Mouse (Mus musculus): ENCODE results near the gene Hivep3. TPM values are rescaled to one million over a fixed set of nuclear protein-coding genes. Genes with fewer than 3 reads are reported as not detected.
A peak's percentile ranks its signal among the peaks of the same experiment; 100 is the strongest.

The Hivep3 gene
- polyA plus RNA-seq, 1 experiment = 5.8 TPM

GRCm38 (mm10) chr4:119836181-119836580, 102.6 kb downstream of the Hivep3 start:
- H3K4me3 ChIP-seq (ENCODE audit: insufficient read depth, low read depth, low read length) = no peak overlapping the region
- no peak for DNase-seq
- no peaks in the 10 kb centered on the region for H3K36me3 ChIP-seq (ENCODE audit: control insufficient read depth, insufficient read depth, low read length)
- H3K27me3 ChIP-seq (replicated peaks; ENCODE audit: control insufficient read depth, insufficient read depth, low read length) = no peaks in the 10 kb centered on the region
- H3K4me1 ChIP-seq (ENCODE audit: control insufficient read depth, insufficient read depth, low read length) = no peaks in the 10 kb centered on the region
- H3K27ac ChIP-seq (ENCODE audit: insufficient read depth, low read depth, low read length) = no peak overlapping the region
- no peak for TF ChIP-seq POLR2A (IDR thresholded peaks at IDR 0.05; ENCODE audit: low read depth, low read length)
- 64% methylated on average over 3 of the region's 3 CpGs for WGBS

- H3K36me3 ChIP-seq (ENCODE audit: control insufficient read depth, insufficient read depth, low read length) = no peaks in the 10 kb centered on the region
- TF ChIP-seq CTCF (conservative IDR thresholded peaks at IDR 0.05; ENCODE audit: insufficient read depth, insufficient read length, low read depth, low read length) (no peak), POLR2A (IDR thresholded peaks at IDR 0.05; ENCODE audit: low read depth, low read length) (no peak)
- H3K27ac ChIP-seq (ENCODE audit: insufficient read depth, low read depth, low read length) = no peak overlapping the region
- whole genome bisulfite sequencing = 100% methylated on average over 1 of the region's 1 CpGs
- H3K4me3 ChIP-seq (ENCODE audit: insufficient read depth, low read depth, low read length) = no peak overlapping the region
- H3K4me1 ChIP-seq (ENCODE audit: control insufficient read depth, insufficient read depth, low read length) = no peaks in the 10 kb centered on the region
- H3K27me3 ChIP-seq (replicated peaks; ENCODE audit: control insufficient read depth, insufficient read depth, low read length) = no peaks in the 10 kb centered on the region
- no peak for DNase-seq
These were observed 104.0 kb downstream of the Hivep3 start for GRCm38 (mm10) chr4:119837505-119838065.

- no peak for DNase-seq
- H3K4me1 ChIP-seq (ENCODE audit: control insufficient read depth, insufficient read depth, low read length) = no peaks in the 10 kb centered on the region
- no peak overlapping the region for H3K4me3 ChIP-seq (ENCODE audit: insufficient read depth, low read depth, low read length)
- no peak overlapping the region for H3K27ac ChIP-seq (ENCODE audit: insufficient read depth, low read depth, low read length)
- H3K27me3 ChIP-seq (replicated peaks; ENCODE audit: control insufficient read depth, insufficient read depth, low read length) = no peaks in the 10 kb centered on the region
- no peak for TF ChIP-seq CTCF (conservative IDR thresholded peaks at IDR 0.05; ENCODE audit: insufficient read depth, insufficient read length, low read depth, low read length)
- no peaks in the 10 kb centered on the region for H3K36me3 ChIP-seq (ENCODE audit: control insufficient read depth, insufficient read depth, low read length)
- WGBS = 74% methylated on average over 2 of the region's 2 CpGs
These were observed 104.7 kb downstream of the Hivep3 start for GRCm38 (mm10) chr4:119838308-119838707.

- no peaks in the 10 kb centered on the region for H3K4me1 ChIP-seq (ENCODE audit: control insufficient read depth, insufficient read depth, low read length)
- DNase-seq = no peak
- WGBS = 57% methylated on average over 3 of the region's 3 CpGs
- H3K4me3 ChIP-seq (ENCODE audit: insufficient read depth, low read depth, low read length) = no peak overlapping the region
- H3K27ac ChIP-seq (ENCODE audit: insufficient read depth, low read depth, low read length) = no peak overlapping the region
- H3K36me3 ChIP-seq (ENCODE audit: control insufficient read depth, insufficient read depth, low read length) = no peaks in the 10 kb centered on the region
- H3K27me3 ChIP-seq (replicated peaks; ENCODE audit: control insufficient read depth, insufficient read depth, low read length) = no peaks in the 10 kb centered on the region
- TF ChIP-seq CTCF (conservative IDR thresholded peaks at IDR 0.05; ENCODE audit: insufficient read depth, insufficient read length, low read depth, low read length) (no peak), POLR2A (IDR thresholded peaks at IDR 0.05; ENCODE audit: low read depth, low read length) (no peak)
These were observed 109.7 kb downstream of the Hivep3 start for GRCm38 (mm10) chr4:119843294-119843693.

- no peak for DNase-seq
- Histone ChIP-seq H3K27ac (ENCODE audit: insufficient read depth, low read depth, low read length) (no peak overlapping the region), H3K4me3 (ENCODE audit: insufficient read depth, low read depth, low read length) (no peak overlapping the region), H3K36me3 (ENCODE audit: control insufficient read depth, insufficient read depth, low read length) (no peaks in the 10 kb centered on the region), H3K27me3 (replicated peaks; ENCODE audit: control insufficient read depth, insufficient read depth, low read length) (no peaks in the 10 kb centered on the region), H3K4me1 (ENCODE audit: control insufficient read depth, insufficient read depth, low read length) (no peaks in the 10 kb centered on the region)
- TF ChIP-seq POLR2A (IDR thresholded peaks at IDR 0.05; ENCODE audit: low read depth, low read length) (no peak), CTCF (conservative IDR thresholded peaks at IDR 0.05; ENCODE audit: insufficient read depth, insufficient read length, low read depth, low read length) (no peak)
- WGBS = 77% methylated on average over 3 of the region's 3 CpGs
These were observed 110.7 kb downstream of the Hivep3 start for GRCm38 (mm10) chr4:119844267-119844666.

- DNase-seq = no peak
- no peak overlapping the region for H3K4me3 ChIP-seq (ENCODE audit: insufficient read depth, low read depth, low read length)
- no peaks in the 10 kb centered on the region for H3K36me3 ChIP-seq (ENCODE audit: control insufficient read depth, insufficient read depth, low read length)
- TF ChIP-seq POLR2A (IDR thresholded peaks at IDR 0.05; ENCODE audit: low read depth, low read length) (no peak), CTCF (conservative IDR thresholded peaks at IDR 0.05; ENCODE audit: insufficient read depth, insufficient read length, low read depth, low read length) (no peak)
- no peak overlapping the region for H3K27ac ChIP-seq (ENCODE audit: insufficient read depth, low read depth, low read length)
- H3K4me1 ChIP-seq (ENCODE audit: control insufficient read depth, insufficient read depth, low read length) = no peaks in the 10 kb centered on the region
- H3K27me3 ChIP-seq (replicated peaks; ENCODE audit: control insufficient read depth, insufficient read depth, low read length) = no peaks in the 10 kb centered on the region
- WGBS = 69% methylated on average over 3 of the region's 3 CpGs
These were observed 112.1 kb downstream of the Hivep3 start for GRCm38 (mm10) chr4:119845596-119846161.

GRCm38 (mm10) chr4:119852483-119852882, 118.9 kb downstream of the Hivep3 start:
- Histone ChIP-seq H3K36me3 (ENCODE audit: control insufficient read depth, insufficient read depth, low read length) (no peaks in the 10 kb centered on the region), H3K4me3 (ENCODE audit: insufficient read depth, low read depth, low read length) (no peak overlapping the region), H3K27ac (ENCODE audit: insufficient read depth, low read depth, low read length) (no peak overlapping the region), H3K4me1 (ENCODE audit: control insufficient read depth, insufficient read depth, low read length) (no peaks in the 10 kb centered on the region), H3K27me3 (replicated peaks; ENCODE audit: control insufficient read depth, insufficient read depth, low read length) (no peaks in the 10 kb centered on the region)
- 73% methylated on average over 8 of the region's 8 CpGs for WGBS
- peak; percentile 45 for DNase-seq
- no peak for TF ChIP-seq POLR2A (IDR thresholded peaks at IDR 0.05; ENCODE audit: low read depth, low read length)
- no peak for TF ChIP-seq CTCF (conservative IDR thresholded peaks at IDR 0.05; ENCODE audit: insufficient read depth, insufficient read length, low read depth, low read length)
